Mouse (Mus musculus): ENCODE measurements around the gene Clp1. TPM values are rescaled to one million over a fixed set of nuclear protein-coding genes. Genes with fewer than 3 reads are reported as not detected.

Clp1 gene
- polyA plus RNA-seq, 1 experiment from 2014 or later = 20.7 TPM

MicroRNAs within 50 kb of the gene (microRNA counts, 519-probe panel; counts per million panel counts)
- microRNA mmu-miR-130a = 5,301 counts per million, percentile 98 among the panel's probes with 10 or more counts

Small RNA genes lying within 50 kb of the gene (microRNA-seq; reads per million reads assigned to microRNA genes)
- gene Mir130a = 24,276 reads per million, percentile 98 among the genes with 10 or more reads in this experiment

Other genes starting within 250 kb of the Clp1 start
- gene Ctnnd1, start 76.6 kb downstream of the Clp1 start, polyA plus RNA-seq (2015; fragmentation: Nextera tagmentation; extraction: Ambion mirVana) = 32.6 and 32.7 TPM in 2 replicates
- gene Btbd18, start 68.3 kb downstream of the Clp1 start, polyA plus RNA-seq (2015; fragmentation: Nextera tagmentation; extraction: Ambion mirVana) = 0.10 and 0.35 TPM in 2 replicates
- gene Selenoh, start 56.6 kb downstream of the Clp1 start, polyA plus RNA-seq (2015; fragmentation: Nextera tagmentation; extraction: Ambion mirVana) = 195 and 212 TPM in 2 replicates
- not detected in 2 replicates for gene Gm28635, start 49.3 kb downstream of the Clp1 start, polyA plus RNA-seq (2015; fragmentation: Nextera tagmentation; extraction: Ambion mirVana)
- gene Med19, start 48.9 kb downstream of the Clp1 start, polyA plus RNA-seq (2015; fragmentation: Nextera tagmentation; extraction: Ambion mirVana) = 53.4 and 53.6 TPM in 2 replicates
- gene Tmx2, start 48.2 kb downstream of the Clp1 start, polyA plus RNA-seq (2015; fragmentation: Nextera tagmentation; extraction: Ambion mirVana) = 293 and 294 TPM in 2 replicates
- gene Zdhhc5, start 12.2 kb downstream of the Clp1 start, polyA plus RNA-seq (2015; fragmentation: Nextera tagmentation; extraction: Ambion mirVana) = 18.3 and 19.0 TPM in 2 replicates
- gene Ypel4, start 6.7 kb upstream of the Clp1 start, polyA plus RNA-seq (2015; fragmentation: Nextera tagmentation; extraction: Ambion mirVana) = 18.9 and 19.8 TPM in 2 replicates
- 5.1 and 5.9 TPM in 2 replicates for gene Gm19426, start 16.3 kb upstream of the Clp1 start, polyA plus RNA-seq (2015; fragmentation: Nextera tagmentation; extraction: Ambion mirVana)
- 39.5 and 47.3 TPM in 2 replicates for gene Serping1, start 48.1 kb upstream of the Clp1 start, polyA plus RNA-seq (2015; fragmentation: Nextera tagmentation; extraction: Ambion mirVana)
- gene Ube2l6, start 71.5 kb upstream of the Clp1 start, polyA plus RNA-seq (2015; fragmentation: Nextera tagmentation; extraction: Ambion mirVana) = 23.2 and 26.7 TPM in 2 replicates
- not detected in 2 replicates for gene Smtnl1, start 95.3 kb upstream of the Clp1 start, polyA plus RNA-seq (2015; fragmentation: Nextera tagmentation; extraction: Ambion mirVana)
- gene Timm10, start 99.6 kb upstream of the Clp1 start, polyA plus RNA-seq (2015; fragmentation: Nextera tagmentation; extraction: Ambion mirVana) = 73.4 and 75.2 TPM in 2 replicates
- 2.3 and 2.4 TPM in 2 replicates for gene Slc43a1, start 111.5 kb upstream of the Clp1 start, polyA plus RNA-seq (2015; fragmentation: Nextera tagmentation; extraction: Ambion mirVana)
- gene Rtn4rl2, start 159.4 kb upstream of the Clp1 start, polyA plus RNA-seq (2015; fragmentation: Nextera tagmentation; extraction: Ambion mirVana) = 5.0 and 6.2 TPM in 2 replicates
- 5.2 and 5.3 TPM in 2 replicates for gene Slc43a3, start 209.2 kb upstream of the Clp1 start, polyA plus RNA-seq (2015; fragmentation: Nextera tagmentation; extraction: Ambion mirVana)

Measured in hindbrain, embryonic 15.5 days (tissue).